Mouse (Mus musculus) MEL (cell line): ENCODE data around the gene Nop9. TPM values are rescaled to one million over a fixed set of nuclear protein-coding genes. Genes with fewer than 3 reads are reported as not detected.

ENCODE experiments used
- DNase-seq: peaks from one replicate; pipeline ENCODE4 v3.0.0; 2011; ENCODE audit warnings: low read depth, low spot score
- H3K27ac ChIP-seq: 2 replicates; pipeline ENCODE4 v1.5.1; 2012; ENCODE audit warnings: low read depth, mild to moderate bottlenecking, control low read depth, low read length, moderate library complexity; ENCODE audit not compliant: control insufficient read depth
- H3K27me3 ChIP-seq, 2 experiments: fragments of 150-350 bp in 1 of 2; sonication (generic) in 1 of 2; 2 replicates each; pipeline ENCODE4 v1.6.1; 2012; ENCODE audit warnings: low read length in 2 of 2, mild to moderate bottlenecking in 2 of 2, improper control_type of control experiment in 1 of 2, moderate library complexity in 1 of 2; ENCODE audit not compliant: insufficient read depth in 2 of 2, control insufficient read depth in 1 of 2
- H3K36me3 ChIP-seq, 2 experiments: 2 replicates each; pipeline ENCODE4 v1.6.1; 2012 to 2014; ENCODE audit warnings: low read length in 2 of 2, improper control_type of control experiment in 1 of 2, inconsistent platforms in 1 of 2, mild to moderate bottlenecking in 1 of 2; ENCODE audit not compliant: insufficient read depth in 2 of 2, control insufficient read depth in 1 of 2
- H3K4me1 ChIP-seq, 2 experiments: fragments of 150-350 bp in 1 of 2; sonication (generic) in 1 of 2; 2 replicates each; pipeline ENCODE4 v1.6.1; 2012; ENCODE audit warnings: low read length in 2 of 2, improper control_type of control experiment in 1 of 2, mild to moderate bottlenecking in 1 of 2; ENCODE audit not compliant: insufficient read depth in 2 of 2, control insufficient read depth in 1 of 2
- H3K4me3 ChIP-seq, 2 experiments: fragments of 150-350 bp in 1 of 2; sonication (generic) in 1 of 2; 2 replicates each; pipeline ENCODE4 v1.5.1; 2012; ENCODE audit warnings: low read depth in 2 of 2, low read length in 2 of 2, mild to moderate bottlenecking in 2 of 2, moderate library complexity in 2 of 2, control low read depth in 1 of 2, improper control_type of control experiment in 1 of 2; ENCODE audit not compliant: control insufficient read depth in 1 of 2, insufficient read depth in 1 of 2
- H3K79me2 ChIP-seq: 2 replicates; pipeline ENCODE4 v1.6.1; 2012; ENCODE audit warnings: mild to moderate bottlenecking, low read length, moderate library complexity; ENCODE audit not compliant: control insufficient read depth, poor library complexity, insufficient read depth
- H3K9ac ChIP-seq: 2 replicates; pipeline ENCODE4 v1.6.1; 2012; ENCODE audit warnings: low read depth, mild to moderate bottlenecking, control low read depth, low read length, moderate library complexity; ENCODE audit not compliant: control insufficient read depth, poor library complexity, severe bottlenecking
- H3K9me3 ChIP-seq: fragments of 150-350 bp; sonication (generic); replicated peaks from 2 replicates; pipeline ENCODE4 v1.6.1; 2012; ENCODE audit warnings: mild to moderate bottlenecking, low read length, improper control_type of control experiment, moderate library complexity; ENCODE audit not compliant: insufficient read depth
- BHLHE40 ChIP-seq: IDR thresholded peaks from 2 replicates; pipeline ENCODE4 v1.6.1; 2012; ENCODE audit warnings: low read depth, mild to moderate bottlenecking, inconsistent platforms, low read length, improper control_type of control experiment, borderline replicate concordance
- CHD1 ChIP-seq: IDR thresholded peaks from 2 replicates; pipeline ENCODE4 v1.6.1; 2012; ENCODE audit warnings: low read depth, mild to moderate bottlenecking, inconsistent platforms, low read length, improper control_type of control experiment
- CHD2 ChIP-seq: IDR thresholded peaks from 2 replicates; pipeline ENCODE4 v1.6.1; 2011; ENCODE audit warnings: low read length, improper control_type of control experiment
- CTCF ChIP-seq, 3 experiments: IDR thresholded peaks in 2 of 3; conservative IDR thresholded peaks in 1 of 3; 2 replicates each; pipeline ENCODE4 v1.5.1; 2011 to 2012; ENCODE audit warnings: low read length in 3 of 3, low read depth in 2 of 3, mild to moderate bottlenecking in 2 of 3, improper control_type of control experiment in 1 of 3, inconsistent platforms in 1 of 3, mixed read lengths in 1 of 3, moderate library complexity in 1 of 3; ENCODE audit not compliant: control insufficient read depth in 1 of 3, insufficient read depth in 1 of 3, poor library complexity in 1 of 3, severe bottlenecking in 1 of 3
- E2F4 ChIP-seq: IDR thresholded peaks from 2 replicates; pipeline ENCODE4 v1.6.1; 2011; ENCODE audit warnings: low read depth, low read length, improper control_type of control experiment, borderline replicate concordance
- ELF1 ChIP-seq: IDR thresholded peaks from 2 replicates; pipeline ENCODE4 v1.6.1; 2014; ENCODE audit warnings: low read depth, mild to moderate bottlenecking, inconsistent platforms, low read length, improper control_type of control experiment, moderate library complexity
- EP300 ChIP-seq, 2 experiments: IDR thresholded peaks; 2 replicates each; pipeline ENCODE4 v1.6.1; 2011; ENCODE audit warnings: improper control_type of control experiment in 2 of 2, low read length in 2 of 2, low read depth in 1 of 2, mild to moderate bottlenecking in 1 of 2
- ETS1 ChIP-seq: IDR thresholded peaks from 2 replicates; pipeline ENCODE4 v1.6.1; 2012; ENCODE audit warnings: low read depth, mild to moderate bottlenecking, inconsistent platforms, low read length, improper control_type of control experiment, moderate library complexity
- GABPA ChIP-seq: IDR thresholded peaks from 2 replicates; pipeline ENCODE4 v1.6.1; 2012; ENCODE audit warnings: low read depth, mild to moderate bottlenecking, inconsistent platforms, low read length, improper control_type of control experiment, moderate library complexity
- HCFC1 ChIP-seq: IDR thresholded peaks from 2 replicates; pipeline ENCODE4 v1.6.1; 2012; ENCODE audit warnings: low read depth, mild to moderate bottlenecking, inconsistent platforms, low read length, improper control_type of control experiment, moderate library complexity
- MAFK ChIP-seq: IDR thresholded peaks from 2 replicates; pipeline ENCODE4 v1.6.1; 2011; ENCODE audit warnings: low read depth, mild to moderate bottlenecking, low read length, improper control_type of control experiment, borderline replicate concordance
- MAX ChIP-seq: IDR thresholded peaks from 2 replicates; pipeline ENCODE4 v1.6.1; 2011; ENCODE audit warnings: low read length, improper control_type of control experiment
- MXI1 ChIP-seq: IDR thresholded peaks from 2 replicates; pipeline ENCODE4 v1.6.1; 2011; ENCODE audit warnings: mild to moderate bottlenecking, low read depth, low read length, improper control_type of control experiment
- MYB ChIP-seq: IDR thresholded peaks from 2 replicates; pipeline ENCODE4 v1.6.1; 2011; ENCODE audit warnings: mild to moderate bottlenecking, low read depth, low read length, improper control_type of control experiment
- MYC ChIP-seq: IDR thresholded peaks from 2 replicates; pipeline ENCODE4 v1.6.1; 2011; ENCODE audit warnings: low read depth, mild to moderate bottlenecking, low read length, improper control_type of control experiment, moderate library complexity
- NELFE ChIP-seq: IDR thresholded peaks from 2 replicates; pipeline ENCODE4 v1.6.1; 2011; ENCODE audit warnings: low read depth, low read length, improper control_type of control experiment
- NRF1 ChIP-seq: IDR thresholded peaks from 2 replicates; pipeline ENCODE4 v1.6.1; 2014; ENCODE audit warnings: low read depth, mild to moderate bottlenecking, inconsistent platforms, low read length, improper control_type of control experiment, moderate library complexity; ENCODE audit not compliant: poor library complexity, insufficient read depth, severe bottlenecking
- POLR2A ChIP-seq, 2 experiments: IDR thresholded peaks; 2 replicates each; pipeline ENCODE4 v1.6.1; 2011 to 2012; ENCODE audit warnings: low read length in 2 of 2, mild to moderate bottlenecking in 2 of 2, control low read depth in 1 of 2, improper control_type of control experiment in 1 of 2, low read depth in 1 of 2, moderate library complexity in 1 of 2; ENCODE audit not compliant: control insufficient read depth in 1 of 2, insufficient read depth in 1 of 2, poor library complexity in 1 of 2
- POLR2AphosphoS2 ChIP-seq: IDR thresholded peaks from 2 replicates; pipeline ENCODE4 v1.6.1; 2011; ENCODE audit warnings: low read length, improper control_type of control experiment
- RCOR1 ChIP-seq: IDR thresholded peaks from 2 replicates; pipeline ENCODE4 v1.6.1; 2012; ENCODE audit warnings: low read depth, mild to moderate bottlenecking, inconsistent platforms, low read length, improper control_type of control experiment
- SIN3A ChIP-seq: IDR thresholded peaks from 2 replicates; pipeline ENCODE4 v1.6.1; 2012; ENCODE audit warnings: low read length, improper control_type of control experiment, inconsistent platforms
- SMC3 ChIP-seq: IDR thresholded peaks from 2 replicates; pipeline ENCODE4 v1.6.1; 2011; ENCODE audit warnings: low read depth, low read length, improper control_type of control experiment
- TCF12 ChIP-seq: IDR thresholded peaks from 2 replicates; pipeline ENCODE4 v1.6.1; 2014; ENCODE audit warnings: low read depth, mild to moderate bottlenecking, inconsistent platforms, low read length, improper control_type of control experiment, moderate library complexity
- UBTF ChIP-seq: IDR thresholded peaks from 2 replicates; pipeline ENCODE4 v1.6.1; 2012; ENCODE audit warnings: low read depth, mild to moderate bottlenecking, inconsistent platforms, low read length, improper control_type of control experiment, moderate library complexity, borderline replicate concordance; ENCODE audit not compliant: insufficient read depth
- USF1 ChIP-seq: IDR thresholded peaks from 2 replicates; pipeline ENCODE4 v1.6.1; 2014; ENCODE audit warnings: low read depth, mild to moderate bottlenecking, inconsistent platforms, low read length, improper control_type of control experiment, moderate library complexity
- USF2 ChIP-seq, 2 experiments: IDR thresholded peaks; 2 replicates each; pipeline ENCODE4 v1.6.1; 2011 to 2012; ENCODE audit warnings: improper control_type of control experiment in 2 of 2, low read length in 2 of 2, borderline replicate concordance in 1 of 2, inconsistent platforms in 1 of 2, low read depth in 1 of 2, mild to moderate bottlenecking in 1 of 2; ENCODE audit not compliant: insufficient read depth in 1 of 2
- ZMIZ1 ChIP-seq: IDR thresholded peaks from 2 replicates; pipeline ENCODE4 v1.6.1; 2012; ENCODE audit warnings: low read depth, mild to moderate bottlenecking, inconsistent platforms, low read length, improper control_type of control experiment, moderate library complexity
- polyA plus RNA-seq, 2 experiments: library from polyadenylated mRNA; stranded (reverse) in 1 of 2; unstranded in 1 of 2; fragments of >175 nt in 1 of 2; fragments of >200 nt in 1 of 2; gene quantifications; 2 replicates each; pipeline versions ENCODE4 v1.2.1 to v1.2.4; 2012; ENCODE audit warnings: low replicate concordance in 2 of 2, low read depth in 1 of 2; ENCODE audit not compliant: insufficient read length in 2 of 2, insufficient read depth in 1 of 2, missing spikeins in 1 of 2
- total RNA-seq: library from RNA; depleted of rRNA; stranded (reverse); fragments of 300-350 nt; gene quantifications from 2 replicates; pipeline ENCODE4 v1.2.3, GENCODE M21; 2012; rRNA removed

Gene Nop9
- total RNA-seq (46.1 and 47.8 TPM in 2 replicates), polyA plus RNA-seq (100 to 1,000 TPM in 1 of 2 experiments, not detected in 1; 112 TPM)

GRCm38 (mm10) chr14:55745180-55745860, at the start of gene Nop9, which contains the start of gene Dhrs1:
Gene Nop9, plus strand, starts transcription at chr14:55745693.
Gene Dhrs1, minus strand, starts transcription at chr14:55745690.
- H3K27me3 ChIP-seq = no peaks in the 10 kb centered on the region
- peak within 1 kb of the TSS; percentile 74 for H3K27ac ChIP-seq
- H3K36me3 ChIP-seq = peaks cover 10 to 11% of the 10 kb centered on the region in 2 experiments; a peak in 3 of 4 replicates
- peaks cover 3 to 18% of the 10 kb centered on the region in 2 experiments; a peak in 2 of 4 replicates for H3K4me1 ChIP-seq
- peak; percentile 92 for DNase-seq
- peak; percentile 55; the same call in 1 of the 2 replicates for TF ChIP-seq POLR2AphosphoS2
- peak; percentile 87 for TF ChIP-seq MXI1
- peak; percentile 75 for TF ChIP-seq ELF1
- TF ChIP-seq ETS1 = no peak
- peak; percentile 39; the same call in 1 of the 2 replicates for TF ChIP-seq MAX
- TF ChIP-seq NELFE = peak; percentile 67; the same call in 1 of the 2 replicates
- peak; percentile 5; the same call in 1 of the 2 replicates for TF ChIP-seq TCF12
- TF ChIP-seq SIN3A = peak; percentile 68; the same call in 1 of the 2 replicates
- peak; percentile 84 for TF ChIP-seq HCFC1
- TF ChIP-seq ZMIZ1 = peak; percentile 49; the same call in 1 of the 2 replicates
- no peak for TF ChIP-seq MYC
- TF ChIP-seq E2F4 = no peak
- TF ChIP-seq POLR2A (IDR thresholded peaks at IDR 0.05; ENCODE audit: control insufficient read depth in 1 of 2, insufficient read depth in 1 of 2, low read depth in 1 of 2, low read length in 2 of 2, poor library complexity in 1 of 2) = peak; percentile 76 to 91; a peak in 3 of 4 replicates
- peaks cover 22% of the 10 kb centered on the region for H3K79me2 ChIP-seq
- H3K4me3 ChIP-seq = peak within 1 kb of the TSS; percentile 94 to 99
- no peaks in the 10 kb centered on the region for H3K9me3 ChIP-seq
- peak within 1 kb of the TSS; percentile 97 for H3K9ac ChIP-seq

DNA sequence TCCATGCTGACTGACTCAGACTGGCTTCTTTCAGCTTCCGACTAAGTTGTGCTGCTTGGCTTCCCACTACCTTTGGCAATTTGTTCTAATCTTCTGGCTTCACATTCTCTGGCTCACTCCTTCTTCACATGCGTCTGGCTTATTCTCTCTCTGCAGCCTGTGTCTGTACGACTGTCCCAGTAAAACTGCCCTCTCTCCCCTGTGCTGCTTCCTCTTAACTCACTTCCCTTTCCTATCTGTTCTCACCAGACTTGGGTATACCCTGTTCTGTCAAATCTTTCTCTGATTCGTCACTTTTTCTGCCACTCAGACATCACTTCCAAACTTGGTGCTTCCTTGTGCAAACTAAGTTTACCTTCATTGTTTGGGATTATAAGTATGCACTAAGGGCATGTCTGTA, 48.3 kb upstream of the Nop9 start:
- H3K4me1 ChIP-seq = 0 out of 4 replicates have a peak, but pooled peaks cover 0 to 5% of the 10 kb centered on the region in 2 experiments
- H3K27ac ChIP-seq = peak overlapping the region; percentile 88
- no peaks in the 10 kb centered on the region for H3K27me3 ChIP-seq
- peaks cover 0 to 7% of the 10 kb centered on the region in 2 experiments; a peak in 2 of 4 replicates for H3K36me3 ChIP-seq
- H3K9me3 ChIP-seq = no peaks in the 10 kb centered on the region
- peak overlapping the region; percentile 34 to 56 for H3K4me3 ChIP-seq
- H3K79me2 ChIP-seq = no peaks in the 10 kb centered on the region
- peak; percentile 89 for DNase-seq
- peak overlapping the region; percentile 64 for H3K9ac ChIP-seq
- TF ChIP-seq GABPA = no peak
- peak; percentile 54; the same call in 1 of the 2 replicates for TF ChIP-seq MAX
- TF ChIP-seq USF1 = no peak
- TF ChIP-seq MYB = no peak
- no peak for TF ChIP-seq NRF1
- no peak for TF ChIP-seq CHD1
- TF ChIP-seq CHD2 = no peak
- TF ChIP-seq MYC = 0 out of 2 replicates have a peak, but pooled peaks have one; percentile 19
- no peak for TF ChIP-seq SMC3
- TF ChIP-seq RCOR1 = no peak; the same call in 1 of the 2 replicates
- no peak for TF ChIP-seq UBTF
- no peak for TF ChIP-seq CTCF (IDR thresholded peaks at IDR 0.05 in 2 of 3, conservative IDR thresholded peaks at IDR 0.05 in 1 of 3; ENCODE audit: control insufficient read depth in 1 of 3, insufficient read depth in 1 of 3, low read depth in 2 of 3, low read length in 3 of 3, poor library complexity in 1 of 3, severe bottlenecking in 1 of 3)
- TF ChIP-seq MAFK = no peak
- peak; percentile 62; the same call in 1 of the 2 replicates for TF ChIP-seq POLR2AphosphoS2
- TF ChIP-seq USF2 (IDR thresholded peaks at IDR 0.05; ENCODE audit: borderline replicate concordance in 1 of 2, insufficient read depth in 1 of 2, low read depth in 1 of 2, low read length in 2 of 2) = no peak
- peak; percentile 77 for TF ChIP-seq HCFC1
- TF ChIP-seq EP300 (IDR thresholded peaks at IDR 0.05; ENCODE audit: low read depth in 1 of 2, low read length in 2 of 2) = peak; percentile 33 to 44; a peak in 2 of 4 replicates
- TF ChIP-seq BHLHE40 = no peak
- TF ChIP-seq ZMIZ1 = 0 out of 2 replicates have a peak, but pooled peaks have one; percentile 55
- peak; percentile 80 for TF ChIP-seq NELFE
